Mouse (Mus musculus): ENCODE results near the gene Mpv17l2.
A peak's percentile ranks its signal among the peaks of the same experiment; 100 is the strongest.

Mpv17l2 gene

DNA sequence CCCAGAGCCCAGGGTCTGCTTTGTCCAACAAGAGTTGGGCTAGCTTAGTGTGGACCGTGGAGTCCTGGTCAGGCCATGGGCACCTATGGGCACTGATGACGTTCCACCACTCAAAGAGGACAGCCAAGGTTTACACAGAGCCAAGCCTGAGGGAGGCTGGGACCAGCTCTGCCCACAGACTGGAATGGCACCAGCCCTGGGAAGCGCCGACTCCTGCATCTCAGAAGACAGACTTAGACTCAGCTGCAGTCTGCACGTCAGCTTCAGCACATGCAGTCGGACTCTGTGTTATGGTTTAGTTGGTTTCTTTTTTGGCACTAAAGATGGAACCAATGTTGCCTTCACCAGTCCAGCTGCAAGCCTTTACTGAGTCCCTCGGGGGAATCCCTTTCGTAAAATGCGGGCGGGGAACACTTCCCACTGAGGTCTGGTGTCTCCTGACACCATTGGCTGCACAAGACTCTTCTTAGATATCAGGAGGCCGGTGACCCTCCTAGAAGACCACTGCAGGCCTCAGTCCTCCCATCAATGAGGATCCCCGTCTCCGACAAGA, 10.5 kb downstream of the Mpv17l2 start:
- no peak for DNase-seq (ENCODE audit: low spot score in 2 of 2)

DNA sequence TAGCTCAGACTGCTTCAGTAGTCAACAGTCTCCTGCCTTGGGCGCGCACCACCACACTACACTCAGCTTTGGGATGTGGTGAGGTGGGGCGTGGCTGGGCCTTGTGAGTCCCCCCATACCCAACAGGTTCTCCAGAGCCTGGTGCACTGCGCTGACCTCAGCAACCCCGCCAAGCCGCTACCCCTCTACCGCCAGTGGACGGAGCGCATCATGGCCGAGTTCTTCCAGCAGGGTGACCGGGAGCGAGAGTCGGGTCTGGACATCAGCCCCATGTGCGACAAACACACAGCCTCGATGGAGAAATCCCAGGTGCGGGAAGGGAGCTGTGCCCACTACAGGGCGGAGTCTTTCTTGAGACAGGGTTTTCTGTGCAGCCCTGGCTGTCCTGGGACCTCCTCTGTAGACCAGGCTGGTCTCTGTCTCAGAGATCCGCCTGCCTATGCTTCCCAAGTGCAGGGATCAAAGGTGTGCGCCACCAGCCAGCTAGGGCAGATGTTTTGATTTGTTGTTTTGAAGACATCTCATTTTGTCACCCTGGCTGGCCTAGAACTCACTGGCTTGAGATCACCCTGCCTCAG, 11.6 kb downstream of the Mpv17l2 start:
- no peak for DNase-seq (ENCODE audit: low spot score in 2 of 2)

DNA sequence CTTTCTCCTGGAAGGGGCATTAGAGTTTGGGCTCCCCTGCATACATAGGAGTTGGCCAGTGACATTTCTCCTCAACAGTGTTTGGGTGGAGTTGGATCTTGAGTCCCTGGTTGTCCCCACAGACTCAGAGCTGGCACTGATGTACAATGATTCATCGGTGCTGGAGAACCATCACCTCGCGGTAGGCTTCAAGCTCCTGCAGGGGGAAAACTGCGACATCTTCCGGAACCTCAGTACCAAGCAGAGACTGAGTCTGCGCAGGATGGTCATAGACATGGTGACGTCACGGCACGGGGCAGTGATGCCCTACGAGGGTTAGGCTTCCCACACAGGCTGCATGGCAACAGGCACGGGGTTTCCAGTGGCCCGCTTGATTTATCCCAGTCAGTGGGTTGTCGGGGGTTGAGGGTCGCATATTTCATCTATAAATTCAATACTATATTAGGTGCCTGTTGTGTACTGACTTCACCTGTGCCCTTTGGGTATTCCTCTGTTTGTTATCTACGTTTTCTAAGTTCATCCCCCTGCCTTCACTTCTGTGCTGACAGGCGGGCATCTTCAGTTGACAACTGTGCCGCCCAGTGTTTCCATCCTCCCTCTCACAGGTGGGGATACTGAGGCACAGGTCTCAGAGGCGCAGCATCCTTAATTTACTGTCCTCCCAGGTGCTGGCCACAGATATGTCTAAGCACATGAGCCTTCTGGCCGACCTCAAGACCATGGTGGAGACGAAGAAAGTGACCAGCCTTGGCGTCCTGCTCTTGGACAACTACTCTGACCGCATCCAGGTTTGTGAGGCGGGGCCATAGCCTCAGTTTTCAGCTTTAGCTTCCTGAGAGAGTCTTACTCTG, 12.3 kb downstream of the Mpv17l2 start:
- no peak for DNase-seq (ENCODE audit: low spot score in 2 of 2)

- DNase-seq (ENCODE audit: low spot score in 2 of 2) = no peak
Observed at GRCm38 (mm10) chr8:70747211-70747890, 13.4 kb downstream of the Mpv17l2 start.

- DNase-seq (ENCODE audit: low spot score in 2 of 2) = no peak
Observed at GRCm38 (mm10) chr8:70746676-70747075, 14.1 kb downstream of the Mpv17l2 start.

DNA sequence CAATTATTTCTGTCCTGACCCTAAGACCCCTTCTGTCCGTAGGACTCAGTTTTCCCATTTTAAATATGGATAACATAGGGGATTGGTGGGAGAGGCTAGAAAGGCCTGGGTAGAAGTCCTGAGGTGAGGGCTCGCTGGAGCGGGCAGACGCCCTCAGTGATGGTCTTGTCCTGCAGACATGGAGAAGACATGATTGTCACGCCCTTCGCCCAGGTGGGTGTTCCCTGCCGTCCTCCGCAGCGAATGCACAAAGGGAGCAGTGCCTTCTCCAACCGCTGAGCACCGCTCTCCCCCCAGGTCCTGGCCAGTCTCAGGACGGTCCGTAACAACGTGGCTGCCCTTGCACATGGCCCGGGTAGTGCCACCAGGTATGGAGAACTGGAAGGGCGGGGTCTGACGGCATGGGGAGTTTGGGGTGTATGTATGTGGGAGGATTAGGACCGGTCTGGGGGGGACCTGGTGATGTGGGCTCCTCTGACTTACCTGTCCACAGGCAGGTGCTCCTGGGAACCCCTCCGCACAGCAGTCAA, 15.0 kb downstream of the Mpv17l2 start:
- DNase-seq (ENCODE audit: low spot score in 2 of 2) = no peak

GRCm38 (mm10) chr8:70744806-70745205, 15.9 kb downstream of the Mpv17l2 start:
- no peak for DNase-seq (ENCODE audit: low spot score in 2 of 2)

- DNase-seq (ENCODE audit: low spot score in 2 of 2) = no peak
Observed at GRCm38 (mm10) chr8:70743656-70744590, 16.8 kb downstream of the Mpv17l2 start.

DNA sequence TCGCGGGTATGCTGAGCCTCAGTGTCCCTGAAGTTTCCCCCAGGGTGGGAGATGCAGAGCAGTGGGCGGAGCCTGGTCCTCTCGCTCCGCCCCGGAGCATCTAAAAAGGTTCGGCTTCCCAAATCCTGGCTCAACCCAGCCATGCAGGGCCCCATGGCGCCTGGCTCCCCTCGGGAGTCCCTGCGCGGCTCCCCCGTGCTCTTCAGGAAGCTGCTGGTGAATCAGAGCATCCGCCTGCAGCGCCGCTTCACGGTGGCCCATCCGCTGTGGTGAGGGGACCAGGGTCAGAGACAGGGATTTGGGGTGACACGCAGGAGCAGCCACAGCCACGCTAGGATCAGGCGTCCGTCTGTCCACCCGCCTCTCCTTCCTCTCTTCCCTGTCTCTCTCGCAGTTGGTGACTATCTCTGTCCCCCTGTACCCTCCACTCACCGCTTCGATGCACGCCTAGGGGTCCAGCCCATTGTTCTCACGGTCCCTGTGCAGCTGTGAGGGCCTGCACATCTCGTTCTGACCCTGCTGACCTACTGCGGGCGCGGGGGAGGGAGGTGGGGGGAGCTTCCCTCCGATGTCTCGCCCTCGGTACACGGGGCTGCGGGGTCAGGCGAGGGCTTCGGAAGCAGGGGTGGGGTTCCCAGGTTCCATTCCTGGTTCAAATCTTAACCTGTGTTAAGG, 17.6 kb downstream of the Mpv17l2 start:
- DNase-seq (ENCODE audit: low spot score in 2 of 2) = no peak

DNA sequence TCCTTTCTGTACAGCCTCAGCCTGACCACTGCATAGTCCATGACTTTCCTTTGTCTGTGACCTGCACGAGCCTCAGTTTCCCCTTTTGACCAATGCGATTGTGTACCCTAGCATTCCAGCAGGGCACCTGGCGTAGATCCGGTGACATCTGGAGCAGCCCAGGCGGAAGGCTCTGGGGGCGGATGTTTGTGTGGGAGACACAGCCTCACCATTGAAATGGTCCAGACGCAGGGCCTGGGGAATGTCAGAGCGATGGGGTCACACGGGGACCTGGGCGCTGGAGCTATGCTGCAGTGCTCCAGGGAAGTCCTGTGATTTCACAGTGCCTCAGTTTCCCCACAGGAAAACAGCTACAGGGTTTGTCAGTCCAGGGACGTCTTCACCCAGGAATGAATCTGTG, 18.6 kb downstream of the Mpv17l2 start:
- DNase-seq (ENCODE audit: low spot score in 2 of 2) = no peak

DNA sequence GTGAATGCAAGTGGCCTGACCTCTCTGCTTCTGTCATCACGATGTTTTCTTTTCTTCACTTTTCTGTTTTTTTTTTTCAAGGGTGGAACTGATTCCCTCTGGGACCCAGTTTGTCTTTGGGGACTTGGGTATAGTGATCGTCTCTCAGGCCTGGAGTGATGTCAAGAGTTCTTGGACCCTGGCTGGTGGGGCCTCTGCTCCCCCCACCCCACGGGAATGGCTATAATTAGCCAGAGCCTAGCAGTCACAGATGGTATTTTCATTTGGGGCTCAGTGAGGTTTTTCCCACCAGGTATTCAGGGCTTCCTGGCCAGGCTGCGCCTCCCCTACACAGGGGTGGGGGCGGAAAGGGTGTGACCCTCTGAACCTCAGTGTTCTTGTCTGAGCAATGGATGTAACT, 19.1 kb downstream of the Mpv17l2 start:
- no peak for DNase-seq (ENCODE audit: low spot score in 2 of 2)

- DNase-seq (ENCODE audit: low spot score in 2 of 2) = no peak
Observed at GRCm38 (mm10) chr8:70738211-70738610, 22.5 kb downstream of the Mpv17l2 start.

GRCm38 (mm10) chr8:70737705-70738104, 23.0 kb downstream of the Mpv17l2 start:
- DNase-seq (ENCODE audit: low spot score in 2 of 2) = no peak

GRCm38 (mm10) chr8:70730956-70731355, 29.8 kb downstream of the Mpv17l2 start:
- DNase-seq (ENCODE audit: low spot score in 2 of 2) = no peak

GRCm38 (mm10) chr8:70729808-70730475, 30.8 kb downstream of the Mpv17l2 start:
- DNase-seq (ENCODE audit: low spot score in 2 of 2) = peak; percentile 43 to 53

DNA sequence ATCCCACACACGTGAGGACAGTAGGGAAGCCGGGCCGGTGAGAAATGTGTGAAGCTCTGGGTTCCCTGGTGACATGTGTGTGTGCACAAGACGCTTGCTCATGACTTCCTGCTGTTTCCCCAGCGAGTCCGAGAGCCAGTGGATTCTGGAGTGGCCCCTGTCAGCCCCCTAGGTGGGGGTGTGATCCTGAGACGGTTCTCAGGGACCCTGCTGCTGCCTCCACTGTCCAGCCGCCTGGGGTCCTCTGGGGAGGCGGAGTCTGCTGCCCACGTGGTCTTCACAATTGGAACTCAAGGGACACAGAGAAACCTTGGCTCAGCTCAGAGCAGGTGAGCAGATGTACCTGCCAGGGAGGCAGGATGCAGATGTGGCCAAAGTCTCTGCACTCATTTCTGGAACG, 34.0 kb downstream of the Mpv17l2 start:
- no peak for DNase-seq (ENCODE audit: low spot score in 2 of 2)

DNA sequence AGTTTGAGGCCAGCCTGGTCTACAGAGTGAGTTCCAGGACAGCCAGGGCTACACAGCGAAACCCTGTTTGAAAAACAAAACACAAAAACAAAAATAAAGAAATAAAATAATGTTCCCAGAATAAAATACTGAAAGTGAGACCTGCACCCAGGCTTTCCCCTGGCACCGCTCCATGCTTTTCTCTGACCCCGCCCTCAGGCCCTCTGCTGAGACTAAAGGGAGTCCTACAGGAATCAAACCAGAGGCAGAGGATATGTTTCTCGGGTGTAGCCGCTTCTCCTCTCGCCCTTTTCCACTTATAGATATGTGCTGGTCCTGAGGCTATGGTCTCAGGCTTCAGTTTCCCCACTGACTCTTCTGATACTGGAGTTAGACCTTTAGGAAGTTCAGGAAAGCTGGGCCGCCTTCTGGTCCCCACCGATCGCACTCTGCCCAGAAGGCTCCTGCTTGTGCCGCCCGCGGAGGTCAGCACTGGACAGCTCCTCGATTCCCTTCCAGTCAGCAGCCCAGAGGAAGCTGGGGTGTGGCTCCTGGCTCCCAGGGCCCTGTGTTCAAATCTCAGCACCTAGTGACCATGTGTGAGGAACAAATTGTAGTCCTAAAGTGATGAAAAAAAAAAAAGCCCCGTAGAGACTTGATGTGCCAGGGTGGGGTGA, 34.8 kb downstream of the Mpv17l2 start:
- no peak for DNase-seq (ENCODE audit: low spot score in 2 of 2)

DNA sequence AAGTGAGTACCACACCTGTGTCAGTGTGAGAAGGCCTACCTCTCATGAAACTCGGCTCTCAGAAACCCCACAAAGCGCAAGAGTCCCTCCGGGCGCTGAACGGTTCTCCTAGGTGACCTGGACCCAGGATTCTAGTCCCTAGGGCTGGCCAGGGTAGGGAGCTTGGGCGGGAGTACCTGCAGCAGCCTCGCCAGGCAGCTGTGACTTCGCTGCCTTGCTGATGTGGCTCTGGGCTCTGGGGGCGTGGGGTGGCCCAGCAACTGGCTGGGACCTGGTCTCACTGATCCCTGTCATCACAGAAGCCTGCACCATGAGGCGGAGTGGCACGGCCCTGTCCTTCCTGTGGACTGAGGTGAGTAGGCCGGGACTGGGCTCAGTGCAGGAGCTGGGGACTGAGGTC, 36.5 kb downstream of the Mpv17l2 start:
- DNase-seq (ENCODE audit: low spot score in 2 of 2) = no peak

- no peak for DNase-seq (ENCODE audit: low spot score in 2 of 2)
Observed at GRCm38 (mm10) chr8:70723486-70724210, 37.1 kb downstream of the Mpv17l2 start, which contains the start of gene Pde4c. Gene Pde4c, plus strand, starts transcription at chr8:70723720.

Data from spleen, postnatal 14 days (tissue).